Mouse (Mus musculus) G1E (cell line): ENCODE measurements around the gene Myo15. TPM values are rescaled to one million over a fixed set of nuclear protein-coding genes. Genes with fewer than 3 reads are reported as not detected.
"Not testable (repeated sequence)": the region's sequence is repeated elsewhere in the genome, so short reads cannot be mapped to it uniquely, and the experiment has no call there.

Experiments used
- ATAC-seq: 2 replicates; pipeline ENCODE4 v1.8.0; 2016; ENCODE audit warnings: mild to moderate bottlenecking; ENCODE audit not compliant: insufficient number of reproducible peaks, poor library complexity, low FRiP score, severe bottlenecking; ENCODE audit errors: extremely low read depth
- DNase-seq: peaks from one replicate; pipeline ENCODE4 v3.0.0; 2012; ENCODE audit warnings: low spot score
- H3K27me3 ChIP-seq: 2 replicates; pipeline ENCODE4 v1.6.1; 2012; ENCODE audit warnings: mild to moderate bottlenecking, low read length, inconsistent platforms; ENCODE audit not compliant: insufficient read depth
- H3K36me3 ChIP-seq: replicated peaks from 2 replicates; pipeline ENCODE3; 2012; ENCODE audit warnings: mild to moderate bottlenecking, inconsistent platforms
- H3K4me1 ChIP-seq: 2 replicates; pipeline ENCODE4 v1.6.1; 2012; ENCODE audit warnings: low read depth, low read length, inconsistent platforms, mixed read lengths; ENCODE audit not compliant: insufficient read depth
- H3K4me3 ChIP-seq: 2 replicates; pipeline ENCODE4 v1.5.1; 2012; ENCODE audit warnings: low read depth, mild to moderate bottlenecking, inconsistent platforms, low read length, moderate library complexity, mixed read lengths
- H3K9me3 ChIP-seq: replicated peaks from 2 replicates; pipeline ENCODE4 v1.6.1; 2012; ENCODE audit warnings: inconsistent platforms
- CTCF ChIP-seq: IDR thresholded peaks from 2 replicates; pipeline ENCODE4 v1.5.1; 2012; ENCODE audit warnings: low read depth, low read length, inconsistent platforms, mixed read lengths
- GATA1 ChIP-seq: IDR thresholded peaks from 2 replicates; pipeline ENCODE4 v1.6.1; 2012; ENCODE audit warnings: borderline replicate concordance, low read length, inconsistent platforms, mixed read lengths
- GATA2 ChIP-seq: IDR thresholded peaks from 2 replicates; pipeline ENCODE4 v1.6.1; 2012; ENCODE audit warnings: low read depth, low read length, inconsistent platforms, borderline replicate concordance
- POLR2AphosphoS5 ChIP-seq: IDR thresholded peaks from 2 replicates; pipeline ENCODE4 v1.6.1; 2012; ENCODE audit warnings: low read depth, low read length, inconsistent platforms; ENCODE audit not compliant: insufficient replicate concordance
- TAL1 ChIP-seq: conservative IDR thresholded peaks from 2 replicates; pipeline ENCODE4 v1.6.1; 2012; ENCODE audit warnings: low read depth, low read length, inconsistent platforms, mixed read lengths
- polyA plus RNA-seq: library from polyadenylated mRNA; stranded (reverse); fragments of >175 nt; gene quantifications from 2 replicates; pipeline ENCODE4 v1.2.3, GENCODE M21; 2012
- total RNA-seq, 2 experiments: library from RNA; stranded (forward) in 1 of 2; stranded (reverse) in 1 of 2; fragments of 200-1000 nt in 1 of 2; fragments of >200 nt in 1 of 2; fragmentation: Nextera tagmentation in 1 of 2; gene quantifications; 2 replicates each; pipeline ENCODE4 v1.2.3; 2014 to 2017

The Myo15 gene
- total and polyA plus RNA-seq, 3 experiments, result 0.03 to 0.08 (median 0.05) TPM

- TF ChIP-seq CTCF, result no peak
- no peak for TF ChIP-seq GATA1
- no peak for TF ChIP-seq GATA2
- TF ChIP-seq POLR2AphosphoS5, result no peak
- TF ChIP-seq TAL1, result no peak
- Histone ChIP-seq H3K36me3 (peaks cover 77% of the 10 kb centered on the region), H3K4me1 (peaks cover 19% of the 10 kb centered on the region; the same call in 1 of the 2 replicates), H3K9me3 (no peaks in the 10 kb centered on the region), H3K27me3 (no peaks in the 10 kb centered on the region), H3K4me3 (no peak overlapping the region)
- ATAC-seq, result no peak
- no peak for DNase-seq
Measured at GRCm38 (mm10) chr11:60557675-60558074, 88.5 kb downstream of the Myo15 start.

- DNase-seq (peak; percentile 40), ATAC-seq (no peak)
- Histone ChIP-seq H3K27me3 (no peaks in the 10 kb centered on the region), H3K4me1 (peaks cover 16% of the 10 kb centered on the region; the same call in 1 of the 2 replicates), H3K4me3 (no peak overlapping the region), H3K36me3 (peaks cover 60% of the 10 kb centered on the region), H3K9me3 (no peaks in the 10 kb centered on the region)
- TF ChIP-seq POLR2AphosphoS5 (no peak), CTCF (peak; percentile 97)
Measured at GRCm38 (mm10) chr11:60559342-60559741, 90.2 kb downstream of the Myo15 start.

- not testable (repeated sequence) for H3K4me1 ChIP-seq, H3K27me3 ChIP-seq, H3K9me3 ChIP-seq, H3K36me3 ChIP-seq, ATAC-seq, DNase-seq, H3K4me3 ChIP-seq
Measured at GRCm38 (mm10) chr11:60574006-60574405, 104.9 kb downstream of the Myo15 start.

Other genes starting within 250 kb of the Myo15 start
- 79.4 and 137 TPM in 2 replicates for gene Srebf1, start 246.8 kb upstream of the Myo15 start, total RNA-seq (2014; fragmentation: Nextera tagmentation)
- 64.4 and 66.8 TPM in 2 replicates for gene Srebf1, start 246.8 kb upstream of the Myo15 start, total RNA-seq (2017)
- gene Srebf1, start 246.8 kb upstream of the Myo15 start, polyA plus RNA-seq, result 276 and 322 TPM in 2 replicates
- gene Tom1l2, start 116.4 kb upstream of the Myo15 start, total RNA-seq (2014; fragmentation: Nextera tagmentation), result 20.4 and 24.8 TPM in 2 replicates
- gene Tom1l2, start 116.4 kb upstream of the Myo15 start, total RNA-seq (2017), result 7.8 and 8.1 TPM in 2 replicates
- gene Tom1l2, start 116.4 kb upstream of the Myo15 start, polyA plus RNA-seq, result 19.0 and 20.9 TPM in 2 replicates
- gene Drc3, start 116.0 kb upstream of the Myo15 start, total RNA-seq (2014; fragmentation: Nextera tagmentation), result 1.1 TPM in 1 of 2 replicates, not detected in the other
- 0.99 and 1.4 TPM in 2 replicates for gene Drc3, start 116.0 kb upstream of the Myo15 start, total RNA-seq (2017)
- 0.07 TPM in 2 replicates for gene Drc3, start 116.0 kb upstream of the Myo15 start, polyA plus RNA-seq
- 34.1 and 38.5 TPM in 2 replicates for gene Gid4, start 52.2 kb upstream of the Myo15 start, total RNA-seq (2014; fragmentation: Nextera tagmentation)
- 24.3 and 25.6 TPM in 2 replicates for gene Gid4, start 52.2 kb upstream of the Myo15 start, total RNA-seq (2017)
- gene Gid4, start 52.2 kb upstream of the Myo15 start, polyA plus RNA-seq, result 10.2 and 16.9 TPM in 2 replicates
- 33.6 and 48.0 TPM in 2 replicates for gene Atpaf2, start 50.9 kb upstream of the Myo15 start, total RNA-seq (2014; fragmentation: Nextera tagmentation)
- 71.2 and 71.6 TPM in 2 replicates for gene Atpaf2, start 50.9 kb upstream of the Myo15 start, total RNA-seq (2017)
- 55.1 and 56.4 TPM in 2 replicates for gene Atpaf2, start 50.9 kb upstream of the Myo15 start, polyA plus RNA-seq
- 52.1 and 55.7 TPM in 2 replicates for gene Drg2, start 14.7 kb upstream of the Myo15 start, total RNA-seq (2014; fragmentation: Nextera tagmentation)
- 42.0 and 57.6 TPM in 2 replicates for gene Drg2, start 14.7 kb upstream of the Myo15 start, total RNA-seq (2017)
- gene Drg2, start 14.7 kb upstream of the Myo15 start, polyA plus RNA-seq, result 56.3 and 62.0 TPM in 2 replicates
- gene Alkbh5, start 67.0 kb downstream of the Myo15 start, total RNA-seq (2014; fragmentation: Nextera tagmentation), result 97.2 and 109 TPM in 2 replicates
- 43.5 and 46.5 TPM in 2 replicates for gene Alkbh5, start 67.0 kb downstream of the Myo15 start, total RNA-seq (2017)
- 33.8 and 39.3 TPM in 2 replicates for gene Alkbh5, start 67.0 kb downstream of the Myo15 start, polyA plus RNA-seq
- 11.3 and 14.6 TPM in 2 replicates for gene Llgl1, start 230.4 kb downstream of the Myo15 start, total RNA-seq (2014; fragmentation: Nextera tagmentation)
- gene Llgl1, start 230.4 kb downstream of the Myo15 start, total RNA-seq (2017), result 5.2 and 5.9 TPM in 2 replicates
- gene Llgl1, start 230.4 kb downstream of the Myo15 start, polyA plus RNA-seq, result 21.6 and 26.9 TPM in 2 replicates